Mouse (Mus musculus) brown adipose tissue, adult 24 weeks (tissue): ENCODE data around the gene Abca13. TPM values are rescaled to one million over a fixed set of nuclear protein-coding genes. Genes with fewer than 3 reads are reported as not detected.

Experiments
- H3K27ac ChIP-seq: fragments of 200-500 bp; replicated peaks from 2 replicates; pipeline ENCODE4 v1.5.1; 2012; ENCODE audit warnings: low read depth, mild to moderate bottlenecking, low read length
- H3K4me1 ChIP-seq: fragments of 200-500 bp; 2 replicates; pipeline ENCODE4 v1.6.1; 2012; ENCODE audit warnings: low read length, mixed read lengths; ENCODE audit not compliant: control insufficient read depth, insufficient read depth, insufficient read length
- H3K4me3 ChIP-seq: fragments of 200-500 bp; 2 replicates; pipeline ENCODE4 v1.5.1; 2012; ENCODE audit warnings: low read depth, mild to moderate bottlenecking, low read length, moderate library complexity; ENCODE audit not compliant: insufficient read depth
- polyA plus RNA-seq: library from polyadenylated mRNA; stranded (reverse); fragments of >200 nt; gene quantifications from 2 replicates; pipeline ENCODE4 v1.2.4, GENCODE M21; 2012; ENCODE audit not compliant: missing spikeins, insufficient read depth, insufficient read length

The Abca13 gene
- polyA plus RNA-seq, 1 experiment: not detected

DNA sequence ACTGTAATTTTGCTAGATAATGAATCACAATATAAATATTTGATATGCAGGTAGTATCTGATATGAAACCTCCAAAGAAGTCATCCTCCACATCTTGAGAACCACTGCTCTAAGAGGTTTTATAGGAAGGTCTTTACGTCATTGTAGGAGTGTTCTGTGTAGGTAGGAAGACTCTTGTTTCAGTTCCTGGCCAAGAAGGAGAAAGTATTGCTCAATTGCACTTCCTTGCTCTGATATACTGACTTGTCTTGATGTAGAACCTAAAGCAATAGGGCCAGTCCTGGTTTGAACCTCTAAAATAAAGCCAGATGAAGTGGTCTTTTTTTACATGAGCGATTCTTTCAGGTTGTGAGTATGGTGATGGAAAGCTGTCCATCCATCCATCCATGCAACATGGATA, 431.1 kb downstream of the Abca13 start:
- Histone ChIP-seq H3K4me1 (no peaks in the 10 kb centered on the region), H3K27ac (no peak overlapping the region), H3K4me3 (no peak overlapping the region)

- Histone ChIP-seq H3K4me3 (no peak overlapping the region), H3K27ac (no peak overlapping the region), H3K4me1 (no peaks in the 10 kb centered on the region)
These were observed 433.0 kb downstream of the Abca13 start for GRCm38 (mm10) chr11:9624753-9625152.

DNA sequence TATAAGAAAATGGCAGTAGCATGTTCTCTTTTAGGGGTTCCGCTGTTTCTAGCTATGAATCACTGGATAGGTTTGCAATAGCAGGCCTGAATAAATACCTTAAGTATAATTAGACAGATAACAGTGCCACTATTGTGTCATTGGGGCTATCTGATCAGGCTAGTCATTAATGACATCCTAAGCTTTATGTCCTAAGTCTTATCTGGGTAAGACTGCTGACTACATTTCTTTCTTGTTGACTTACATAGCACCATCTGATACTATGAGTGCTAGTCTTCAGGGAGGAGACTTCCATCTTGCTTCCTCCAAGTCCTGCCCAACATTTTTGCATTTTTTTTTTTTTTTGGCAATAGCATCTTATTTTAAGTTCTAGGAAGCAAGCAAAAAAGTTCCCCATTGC, 434.1 kb downstream of the Abca13 start:
- Histone ChIP-seq H3K27ac (no peak overlapping the region), H3K4me1 (no peaks in the 10 kb centered on the region), H3K4me3 (no peak overlapping the region)

GRCm38 (mm10) chr11:9647272-9647671, 455.5 kb downstream of the Abca13 start:
- H3K4me1 ChIP-seq: no peaks in the 10 kb centered on the region
- H3K4me3 ChIP-seq: no peak overlapping the region
- H3K27ac ChIP-seq: no peak overlapping the region

DNA sequence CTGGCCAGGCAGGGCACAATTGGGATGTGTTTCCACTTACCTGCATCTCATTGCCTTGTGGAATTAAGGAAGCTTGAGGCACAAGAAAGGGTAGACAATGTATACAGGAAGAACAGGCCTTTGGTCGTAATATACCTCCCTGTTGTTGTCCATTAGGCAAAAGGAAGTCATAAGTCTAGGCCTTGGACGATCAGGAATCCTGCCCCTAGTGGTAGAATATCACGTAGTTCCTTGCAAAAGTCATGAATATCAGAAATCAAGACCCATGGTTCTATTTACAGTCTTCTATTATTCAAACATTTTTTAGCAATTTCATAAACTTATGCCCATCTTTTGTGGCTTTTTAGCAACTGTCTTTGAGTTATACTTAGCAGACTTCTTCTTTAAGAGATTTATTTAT, 456.2 kb downstream of the Abca13 start:
- Histone ChIP-seq H3K27ac (no peak overlapping the region), H3K4me3 (no peak overlapping the region), H3K4me1 (no peaks in the 10 kb centered on the region)

DNA sequence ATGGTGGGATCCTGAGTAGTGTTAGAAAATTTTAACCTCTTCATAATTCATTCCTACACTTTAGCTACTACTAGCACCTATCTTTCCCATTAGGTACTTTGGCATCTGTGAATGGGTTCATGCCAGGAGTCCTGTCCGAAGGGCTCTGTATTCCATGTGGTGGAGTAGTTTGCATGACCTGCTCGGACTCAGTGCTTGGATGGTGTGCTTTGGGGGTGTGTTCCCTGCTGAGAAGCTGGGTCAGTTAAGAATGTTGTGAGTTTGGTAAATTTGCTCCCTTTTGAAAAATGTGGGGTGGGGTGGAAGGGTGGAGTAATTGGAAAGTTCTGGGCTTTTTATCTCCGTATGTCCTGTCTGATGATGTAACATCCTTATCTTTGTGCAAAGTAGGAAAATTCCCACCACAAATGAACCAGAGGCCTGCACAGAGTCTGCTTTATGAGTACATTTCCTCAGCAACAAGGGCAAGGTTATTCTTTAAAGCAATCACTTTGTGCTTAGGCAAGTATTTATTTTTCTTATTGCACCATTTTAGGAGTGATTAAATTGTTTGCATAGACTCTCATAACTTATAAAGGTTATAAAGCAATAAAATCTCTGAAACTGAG, 475.0 kb downstream of the Abca13 start:
- Histone ChIP-seq H3K4me3 (no peak overlapping the region), H3K27ac (no peak overlapping the region), H3K4me1 (no peaks in the 10 kb centered on the region)

DNA sequence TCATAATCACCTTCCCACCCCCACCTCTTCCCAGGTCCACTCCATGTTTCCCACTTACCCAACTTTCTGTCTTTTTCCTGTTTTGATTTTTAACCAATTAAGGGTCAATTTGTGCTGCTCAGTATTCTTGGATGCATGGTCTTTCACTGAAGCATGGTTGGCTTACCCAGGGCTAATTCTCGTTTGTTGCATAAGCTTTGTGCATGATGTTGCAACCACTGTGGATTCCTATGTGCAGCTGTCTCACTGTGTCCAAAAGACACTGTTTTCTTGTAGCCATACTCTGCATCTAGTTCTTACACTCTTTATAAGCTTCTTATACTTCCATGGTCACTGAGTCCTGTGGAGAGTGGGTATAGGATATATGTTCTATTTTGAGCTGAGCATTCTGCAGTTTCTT, 477.7 kb downstream of the Abca13 start:
- Histone ChIP-seq H3K4me3 (no peak overlapping the region), H3K4me1 (no peaks in the 10 kb centered on the region), H3K27ac (no peak overlapping the region)

GRCm38 (mm10) chr11:9684952-9685351, 493.2 kb downstream of the Abca13 start:
- H3K4me1 ChIP-seq: no peaks in the 10 kb centered on the region
- H3K27ac ChIP-seq: no peak overlapping the region
- H3K4me3 ChIP-seq: no peak overlapping the region

DNA sequence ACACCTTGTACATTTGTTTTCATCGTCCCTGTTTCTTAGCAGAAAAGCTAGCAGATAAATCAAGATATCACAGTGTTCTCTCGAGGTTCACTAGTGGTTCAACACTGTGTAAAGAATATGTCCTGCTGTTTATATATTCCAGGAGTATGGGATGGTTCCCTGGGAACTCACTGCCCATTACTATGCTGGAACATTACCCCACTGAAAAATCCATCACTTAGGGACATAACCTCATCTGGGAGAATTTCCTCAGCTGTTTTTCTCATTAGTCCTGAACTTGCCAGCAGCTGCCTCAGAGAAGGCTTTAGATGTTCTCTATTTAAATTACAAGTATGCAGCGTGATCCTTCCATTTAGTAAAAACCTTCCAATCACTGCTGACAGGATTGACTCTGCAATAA, 513.4 kb downstream of the Abca13 start:
- Histone ChIP-seq H3K27ac (no peak overlapping the region), H3K4me3 (no peak overlapping the region), H3K4me1 (no peaks in the 10 kb centered on the region)

DNA sequence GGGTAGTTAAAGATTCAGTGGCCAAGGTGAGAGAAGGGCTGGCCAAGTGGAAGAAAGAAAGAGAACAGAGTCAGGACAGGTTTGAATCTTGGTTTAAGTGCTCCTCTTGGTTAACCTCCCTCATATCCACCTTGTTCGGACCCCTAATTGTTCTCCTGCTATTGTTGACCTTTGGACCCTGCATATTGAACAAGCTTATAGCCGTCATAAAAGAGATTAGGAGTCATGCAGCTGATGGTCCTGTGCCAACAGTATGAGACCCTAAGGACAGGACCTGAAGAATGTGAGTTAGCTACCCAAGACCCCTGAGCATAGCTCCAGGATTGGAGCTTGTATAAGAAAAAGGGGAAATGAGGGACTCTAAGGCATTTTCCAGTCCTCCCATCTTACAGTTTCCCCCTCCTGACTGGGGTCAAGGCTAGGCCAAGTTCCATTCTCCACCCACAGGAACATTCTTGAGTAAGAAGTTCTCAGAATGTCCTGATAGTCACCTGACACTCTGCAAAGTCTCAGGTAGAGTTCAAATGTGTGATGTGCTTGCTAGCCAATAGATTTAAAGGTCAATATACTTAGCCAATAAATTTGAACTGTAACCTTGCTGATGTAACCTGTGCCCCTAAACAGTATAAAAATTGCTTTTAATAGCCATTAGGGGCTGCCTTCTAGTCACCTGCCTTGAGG, 536.2 kb downstream of the Abca13 start:
- Histone ChIP-seq H3K27ac (no peak overlapping the region), H3K4me3 (no peak overlapping the region), H3K4me1 (no peaks in the 10 kb centered on the region)

GRCm38 (mm10) chr11:9731300-9731699, 539.6 kb downstream of the Abca13 start:
- Histone ChIP-seq H3K4me3 (no peak overlapping the region), H3K4me1 (no peaks in the 10 kb centered on the region), H3K27ac (no peak overlapping the region)

Other genes with a start within 250 kb of the Abca13 start
- gene Pkd1l1, start 218.7 kb upstream of the Abca13 start, polyA plus RNA-seq: not detected in 2 replicates
- gene Hus1, start 180.8 kb upstream of the Abca13 start, polyA plus RNA-seq: 2.4 and 3.5 TPM in 2 replicates
- 0.71 and 1.1 TPM in 2 replicates for gene Gm11992, start 143.3 kb upstream of the Abca13 start, polyA plus RNA-seq
- not detected in 2 replicates for gene Sun3, start 143.0 kb upstream of the Abca13 start, polyA plus RNA-seq
- gene Upp1, start 73.8 kb upstream of the Abca13 start, polyA plus RNA-seq: not detected in 2 replicates